Mouse (Mus musculus) left cerebral cortex, adult 18-20 months (tissue): ENCODE data around the gene Zmpste24. TPM values are rescaled to one million over a fixed set of nuclear protein-coding genes. Genes with fewer than 3 reads are reported as not detected.
"Not testable (repeated sequence)": the region's sequence is repeated elsewhere in the genome, so short reads cannot be mapped to it uniquely, and the experiment has no call there.

ENCODE experiments used
- DNase-seq, 2 experiments: peaks; one replicate each; pipeline ENCODE4 v3.0.0; 2021 to 2022; ENCODE audit warnings: low spot score in 2 of 2, mixed read lengths in 1 of 2
- long read RNA-seq, 2 experiments: library from polyadenylated mRNA; stranded (forward); transcript quantifications; one replicate each; pipeline ENCODE4 v2.0.0; 2021
- total RNA-seq, 2 experiments: library from RNA; stranded (reverse); gene quantifications; 2 replicates each; pipeline ENCODE4 v1.2.3; 2021

Zmpste24 gene
- 10 to 100 TPM; 23.1 to 26.2 TPM for total RNA-seq
- long read RNA-seq, experiment 1, transcript Zmpste24-201 (10 exons, 3,429 nt) = major isoform, 40 of 45 reads
- long read RNA-seq, experiment 1, partial matches to known transcripts = 1 of 45 reads
- long read RNA-seq, experiment 1, other reads (novel, unspliced or antisense) = 4 of 45 reads
- long read RNA-seq, experiment 2, transcript Zmpste24-201 (10 exons, 3,429 nt) = major isoform, 13 of 19 reads
- long read RNA-seq, experiment 2, partial matches to known transcripts = 1 of 19 reads
- long read RNA-seq, experiment 2, other reads (novel, unspliced or antisense) = 5 of 19 reads

DNA sequence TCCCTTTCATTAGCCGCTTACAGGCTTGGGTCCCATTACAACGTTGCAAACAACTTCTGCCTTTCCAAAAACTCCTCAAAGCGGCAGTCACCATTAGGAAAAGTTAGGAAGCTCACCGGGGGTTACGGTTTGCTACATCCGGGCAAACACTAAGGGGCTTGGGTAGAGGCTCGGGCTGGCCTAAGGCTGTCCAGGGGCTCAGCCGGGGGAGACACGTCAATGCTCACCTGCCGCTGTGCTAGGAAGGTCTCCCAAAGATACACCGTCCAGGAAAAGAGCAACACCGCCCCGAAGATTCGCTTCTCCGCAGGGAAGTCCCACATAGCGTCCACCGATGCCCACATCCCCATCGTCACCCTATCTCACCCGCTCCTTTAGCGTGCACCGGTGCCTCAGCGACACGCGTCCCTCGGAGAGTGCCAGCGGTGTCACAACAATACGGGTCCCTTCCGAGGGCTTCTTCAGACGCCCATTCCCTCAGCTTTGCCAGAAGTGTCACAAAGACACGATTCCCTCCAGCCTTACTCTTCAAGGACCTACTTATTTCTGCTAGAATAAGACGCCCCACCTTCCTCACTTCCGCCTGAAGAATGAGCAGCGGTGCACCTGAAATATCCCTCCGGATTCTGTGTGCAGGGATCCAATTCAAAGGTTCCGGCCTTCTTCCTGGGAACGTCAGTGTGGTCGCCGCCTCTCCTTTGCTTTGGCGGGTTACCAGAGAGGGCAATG lies at the start of gene Zmpste24:
Gene Zmpste24, minus strand, starts transcription at position 592 of the 729 bp plus-strand sequence.
- DNase-seq = peak; percentile 88 to 90

DNA sequence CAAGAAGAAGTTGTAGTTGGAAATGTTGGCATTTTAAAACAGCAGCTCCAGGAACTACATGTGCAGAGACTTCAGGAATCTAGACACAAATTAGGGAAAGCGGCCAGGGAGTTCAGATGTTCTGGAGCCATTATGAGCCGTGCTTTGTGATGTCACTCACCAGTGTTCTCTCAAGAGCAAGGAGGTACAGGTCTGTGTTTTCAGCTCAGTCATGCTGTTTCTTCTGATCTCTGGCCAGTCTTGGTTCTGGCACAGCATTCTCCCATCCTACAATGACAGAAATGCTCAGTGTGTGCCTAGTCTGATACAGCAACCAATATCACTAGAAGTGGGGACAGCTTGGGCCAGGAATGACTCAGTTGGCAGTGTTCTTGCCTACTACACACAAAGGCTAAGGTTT lies 11.1 kb upstream of the Zmpste24 start, which contains the start of gene Tmco2:
Gene Tmco2, minus strand, starts transcription at position 101 of the 400 bp plus-strand sequence.
- DNase-seq = no peak

DNA sequence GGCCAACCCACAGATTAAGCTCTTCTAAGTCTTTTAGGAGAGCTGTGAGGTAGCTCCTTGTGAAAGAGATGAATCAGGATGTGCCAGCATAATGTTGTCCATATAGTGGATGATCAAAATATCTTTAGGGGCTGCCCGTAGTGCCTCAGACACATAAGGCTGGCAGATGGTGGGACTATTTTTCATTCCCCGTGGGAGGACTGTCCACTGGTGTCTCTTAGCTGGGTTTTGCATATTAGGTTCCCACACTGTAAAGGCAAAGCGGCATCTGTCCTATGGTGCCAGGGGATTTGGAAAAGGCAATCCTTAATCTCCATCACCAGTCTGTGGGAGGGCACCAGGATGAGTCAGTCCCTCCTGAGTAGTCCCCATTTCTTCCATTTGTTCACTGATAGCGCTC lies 5.3 kb upstream of the Zmpste24 start:
- DNase-seq = peak; percentile 70 to 83

DNA sequence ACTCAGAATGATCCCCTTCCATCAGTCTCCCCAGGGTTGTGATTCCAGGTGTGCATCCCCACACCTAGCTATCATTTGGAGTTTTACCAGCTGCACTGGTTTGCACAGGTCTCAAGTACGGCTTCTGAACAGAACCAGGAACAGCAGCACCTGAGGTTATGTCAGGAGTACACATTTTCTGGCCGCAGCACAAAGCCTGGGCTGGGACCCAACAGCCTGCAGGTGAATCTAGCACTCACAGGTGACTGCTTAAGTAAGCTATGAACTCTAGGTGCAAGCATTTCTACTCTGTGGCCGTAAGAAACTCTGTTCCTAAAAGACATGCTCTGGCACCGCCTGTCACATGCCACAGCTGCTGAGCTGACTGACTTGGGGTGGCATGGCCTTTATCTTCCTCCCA lies 7.8 kb downstream of the Zmpste24 start:
- no peak for DNase-seq

DNA sequence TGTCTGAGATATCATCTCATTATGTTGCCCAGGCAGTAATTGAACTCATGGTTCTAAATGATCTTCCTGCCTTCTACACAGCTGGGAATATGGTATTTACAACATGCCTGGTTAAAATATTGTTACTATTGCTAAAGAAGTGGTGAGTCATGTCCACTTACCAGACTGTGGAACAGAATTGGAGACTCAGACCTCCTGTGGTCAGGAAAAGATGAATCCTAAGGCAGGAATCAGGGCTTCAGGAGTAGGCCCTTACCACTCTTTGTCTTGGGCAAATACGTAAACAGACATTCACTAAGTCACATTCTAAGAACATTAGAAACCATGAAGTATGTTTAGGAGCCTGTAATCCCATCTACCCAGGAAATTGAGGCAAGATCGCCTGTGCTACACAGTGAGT lies 9.3 kb downstream of the Zmpste24 start:
- no peak for DNase-seq

DNA sequence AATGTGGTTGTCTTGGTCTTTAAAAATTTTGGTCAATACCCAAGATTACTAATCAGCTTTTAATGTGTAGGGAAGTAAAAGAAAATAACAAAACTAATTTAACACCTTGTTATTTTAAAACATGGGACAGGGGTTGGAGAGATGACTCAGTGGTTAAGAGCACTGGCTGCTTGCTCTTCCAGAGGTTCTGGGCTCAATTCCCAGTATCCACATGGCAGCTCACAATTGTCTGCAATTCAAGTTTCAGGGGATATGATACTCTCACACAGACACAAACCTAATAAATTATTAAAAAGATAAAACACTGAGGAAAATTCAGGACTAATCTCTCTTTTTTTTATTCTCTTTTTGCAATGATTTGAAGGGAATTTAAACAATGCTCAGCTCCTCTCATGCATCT lies 13.5 kb downstream of the Zmpste24 start:
- no peak for DNase-seq

DNA sequence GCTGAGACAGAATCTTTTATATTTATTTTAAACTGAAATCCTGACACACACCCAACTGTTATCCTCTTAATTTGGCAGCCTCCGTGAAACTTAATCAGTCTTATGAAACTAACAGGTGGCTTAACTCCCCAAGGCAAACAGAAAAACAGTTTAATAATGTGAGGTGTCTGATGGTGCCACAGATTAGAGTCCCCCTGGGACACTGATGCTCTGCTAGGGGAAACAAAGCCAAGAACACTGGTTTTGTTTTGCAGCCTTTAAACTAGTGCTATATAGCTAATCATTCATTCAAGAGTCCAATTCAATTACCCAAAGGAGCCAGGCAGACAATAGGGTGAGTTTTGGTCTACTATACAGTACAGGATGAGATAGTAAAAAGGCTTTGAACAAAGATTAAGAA lies 17.6 kb downstream of the Zmpste24 start:
- DNase-seq = no peak

DNA sequence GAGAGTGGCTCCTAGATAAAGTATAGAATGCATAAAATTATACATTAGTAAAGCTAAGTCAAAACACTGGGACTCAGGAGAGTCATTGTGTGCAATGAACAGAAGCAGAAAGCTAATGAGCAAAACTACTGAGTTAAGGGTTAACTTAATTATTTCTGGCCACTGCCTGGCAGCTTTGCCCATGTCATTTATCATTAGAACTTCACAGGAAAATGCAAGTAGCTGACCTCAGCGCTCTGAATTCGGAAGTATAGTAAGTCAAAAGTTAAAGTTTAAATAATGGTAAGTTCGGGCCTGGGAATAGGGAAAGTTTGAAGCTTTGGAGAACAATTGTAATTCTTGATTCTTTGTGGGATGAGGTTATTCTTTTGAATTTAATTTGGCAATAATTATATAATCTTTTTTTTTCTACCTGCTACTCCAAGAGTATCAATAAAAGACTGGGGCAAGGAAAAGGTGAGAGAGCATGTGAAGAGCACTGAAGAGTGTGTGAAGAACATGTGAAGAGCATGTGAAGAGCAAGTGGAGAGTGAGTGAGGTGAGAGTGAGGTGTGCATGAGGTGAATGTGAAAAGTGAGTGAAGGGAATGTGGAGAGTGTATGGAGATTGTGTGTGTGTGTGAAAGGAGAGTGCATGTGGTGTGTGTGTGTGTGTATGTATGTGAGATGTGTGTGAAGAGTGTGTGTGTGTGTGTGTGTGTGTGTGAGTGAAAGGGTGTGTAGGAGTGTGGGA lies 20.0 kb downstream of the Zmpste24 start:
- no peak for DNase-seq

DNA sequence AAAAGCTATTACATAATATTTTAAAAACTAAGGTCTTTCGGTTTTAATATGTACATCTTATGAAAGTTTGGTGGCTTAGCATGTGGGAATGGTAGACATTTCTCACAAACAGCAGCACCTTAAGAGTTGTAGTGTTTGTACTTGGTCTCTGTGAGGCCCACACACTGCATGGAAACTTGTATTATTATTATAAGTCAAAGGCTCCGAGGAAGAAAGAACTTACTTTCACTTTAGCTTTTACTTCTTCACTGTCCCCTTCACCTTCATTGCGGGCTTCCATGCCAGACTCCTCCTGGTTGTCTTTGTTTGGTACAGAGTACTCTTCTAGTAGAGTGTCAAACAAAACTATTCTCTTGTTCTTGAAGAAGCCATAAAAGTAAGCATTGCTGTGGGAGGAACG lies 23.8 kb downstream of the Zmpste24 start:
- DNase-seq = no peak

DNA sequence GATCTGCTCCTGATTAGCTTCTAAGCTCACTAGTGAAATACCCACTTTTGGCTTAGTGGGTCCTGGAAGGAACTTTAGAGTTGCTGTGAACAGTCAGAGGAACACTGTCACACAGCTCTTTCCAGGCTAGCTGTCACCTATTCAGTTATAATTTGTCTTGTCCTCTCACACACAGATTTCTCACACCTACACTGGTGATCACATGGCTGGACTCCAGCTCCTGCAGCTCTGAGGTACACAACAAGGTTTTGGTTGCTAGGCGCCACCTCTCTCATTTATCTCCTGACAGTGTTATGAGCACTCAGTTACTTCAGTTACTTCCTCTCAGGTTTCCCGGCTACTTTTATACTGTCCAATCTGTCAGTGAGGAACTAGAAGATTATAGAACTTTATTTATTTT lies 32.7 kb downstream of the Zmpste24 start:
- DNase-seq = no peak

DNA sequence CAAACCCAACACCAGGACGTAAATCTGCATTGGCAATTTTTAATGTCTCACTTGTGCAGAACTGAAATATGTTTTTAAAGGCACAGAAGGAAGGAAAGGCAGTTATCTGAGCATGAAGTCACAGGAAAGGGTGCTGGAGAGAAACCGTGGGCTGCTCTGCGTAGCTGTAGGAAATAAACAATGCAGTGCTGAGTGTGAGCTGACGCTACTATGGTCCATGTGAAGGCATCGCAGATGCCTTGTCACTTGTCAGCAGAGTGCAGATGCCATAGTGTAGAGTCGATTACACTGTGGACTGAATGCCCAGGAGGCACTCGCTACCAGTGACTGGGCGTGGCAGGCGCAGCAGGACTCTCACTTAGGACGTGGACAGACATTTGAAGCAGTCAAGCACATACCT lies 38.8 kb downstream of the Zmpste24 start:
- not testable (repeated sequence) for DNase-seq

DNA sequence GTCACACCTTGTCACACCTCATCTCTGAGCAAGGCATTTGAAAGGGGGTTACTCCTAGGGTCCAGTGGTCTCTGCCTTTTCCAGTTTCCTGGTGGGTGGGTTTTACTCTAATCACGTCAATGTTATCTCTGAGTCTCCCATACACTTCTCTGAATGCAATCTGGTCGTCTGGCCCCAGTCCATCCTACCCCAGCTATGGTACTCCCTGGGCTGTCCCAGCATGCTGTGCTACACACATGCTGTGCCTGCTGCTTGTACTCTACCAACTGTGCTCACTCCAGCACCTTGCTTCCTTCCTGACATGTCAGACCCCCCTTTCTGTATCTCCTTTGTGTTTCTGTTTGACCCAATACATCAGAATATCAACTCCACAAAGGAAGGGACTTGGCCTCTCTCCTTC lies 41.0 kb downstream of the Zmpste24 start:
- no peak for DNase-seq

DNA sequence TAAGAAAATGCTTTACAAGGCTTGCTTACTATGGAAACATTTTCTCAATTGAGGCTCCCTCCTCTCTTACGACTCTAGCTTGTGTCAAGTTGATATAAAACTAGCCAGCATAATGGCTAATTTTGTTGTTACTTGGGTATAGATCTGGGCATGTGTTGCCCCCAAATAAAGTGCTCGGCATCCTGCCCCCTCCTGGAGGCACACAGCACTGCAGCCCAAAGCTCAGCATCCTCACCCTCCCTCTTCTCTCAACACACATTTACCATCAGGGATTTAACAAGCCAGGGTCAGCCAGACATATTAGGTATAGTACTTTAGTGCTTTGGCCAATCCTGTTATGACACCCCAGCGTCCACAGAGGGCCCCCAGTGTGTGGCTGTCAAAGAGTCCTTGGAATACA lies 41.7 kb downstream of the Zmpste24 start:
- DNase-seq = peak in 1 of 2 experiments; percentile 45

DNA sequence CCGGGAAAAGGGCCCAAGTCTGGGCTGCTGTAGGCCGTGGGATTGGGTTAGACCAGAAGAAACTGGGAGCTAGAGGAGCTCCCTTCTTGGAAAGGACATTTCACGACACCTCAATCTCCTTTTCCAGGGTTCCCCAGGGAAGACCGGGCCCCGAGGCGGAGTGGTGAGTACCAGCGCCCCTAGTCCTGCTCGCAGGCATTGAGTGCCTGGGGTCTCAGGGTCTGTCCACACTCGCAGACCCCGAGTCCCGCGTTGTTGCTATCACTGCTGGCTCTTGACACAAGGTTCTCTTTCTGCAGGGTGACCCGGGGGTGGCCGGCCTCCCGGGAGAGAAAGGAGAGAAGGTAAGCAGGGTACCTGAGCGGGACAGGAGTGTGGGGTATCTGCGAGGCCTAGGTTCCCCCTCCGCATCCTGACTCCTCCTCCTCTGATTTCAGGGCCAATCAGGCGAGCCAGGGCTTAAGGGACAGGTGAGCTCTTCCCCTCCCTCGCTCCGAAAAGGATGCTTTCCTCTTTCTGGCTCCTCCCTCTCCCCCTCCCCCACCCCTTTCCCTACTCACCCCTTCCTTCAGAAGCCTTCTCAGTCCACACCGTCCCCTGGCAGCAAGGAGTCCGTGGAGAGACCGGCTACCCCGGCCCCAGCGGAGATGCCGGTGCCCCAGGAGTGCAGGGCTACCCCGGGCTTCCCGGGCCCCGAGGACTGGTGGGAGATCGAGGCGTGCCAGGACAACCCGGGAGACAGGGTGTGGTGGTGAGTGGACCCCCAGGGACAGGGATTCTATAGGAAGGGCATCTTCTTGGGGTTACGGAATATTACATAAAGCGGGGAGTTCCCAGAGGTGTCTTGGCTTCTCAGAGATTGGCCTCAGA lies 45.4 kb downstream of the Zmpste24 start:
- DNase-seq = peak; percentile 25

DNA sequence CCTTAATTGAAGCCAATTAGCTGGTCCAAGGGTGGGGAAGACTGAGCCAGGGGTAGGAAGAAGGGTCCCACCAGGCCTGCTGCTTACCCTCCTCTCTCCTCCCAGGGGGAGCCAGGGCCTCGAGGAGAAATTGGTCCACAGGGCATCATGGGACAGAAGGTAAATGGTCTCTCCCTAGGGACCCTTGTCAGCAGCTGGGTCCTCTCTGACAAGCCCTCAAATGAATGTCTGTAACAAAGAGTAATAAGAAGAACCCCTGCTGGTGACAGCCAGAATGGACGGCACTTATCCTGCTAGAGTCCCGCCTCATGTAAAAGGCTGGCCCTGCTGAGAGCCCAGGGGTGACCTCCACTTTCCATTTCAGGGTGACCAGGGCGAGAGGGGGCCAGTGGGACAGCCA lies 46.2 kb downstream of the Zmpste24 start:
- DNase-seq = no peak

DNA sequence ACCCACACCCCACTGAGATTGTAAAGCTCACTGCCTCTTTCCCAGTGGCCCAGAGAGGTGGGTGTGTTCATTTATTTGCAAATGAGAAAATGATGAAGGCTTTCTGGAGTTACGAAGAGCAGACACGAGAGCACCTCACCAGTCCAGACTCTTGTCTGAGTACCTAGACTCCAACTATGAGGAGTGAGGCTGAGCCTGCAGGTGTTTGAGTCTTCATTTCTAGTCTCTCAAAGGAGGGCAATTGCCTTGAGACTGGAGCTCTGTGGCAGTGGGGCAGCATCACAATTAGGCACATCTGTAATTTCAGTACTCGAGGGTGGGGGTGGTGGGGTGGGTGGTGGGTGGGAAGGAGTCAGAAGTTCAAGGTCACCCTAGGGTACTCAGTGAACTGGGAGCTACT lies 55.1 kb downstream of the Zmpste24 start:
- no peak for DNase-seq

DNA sequence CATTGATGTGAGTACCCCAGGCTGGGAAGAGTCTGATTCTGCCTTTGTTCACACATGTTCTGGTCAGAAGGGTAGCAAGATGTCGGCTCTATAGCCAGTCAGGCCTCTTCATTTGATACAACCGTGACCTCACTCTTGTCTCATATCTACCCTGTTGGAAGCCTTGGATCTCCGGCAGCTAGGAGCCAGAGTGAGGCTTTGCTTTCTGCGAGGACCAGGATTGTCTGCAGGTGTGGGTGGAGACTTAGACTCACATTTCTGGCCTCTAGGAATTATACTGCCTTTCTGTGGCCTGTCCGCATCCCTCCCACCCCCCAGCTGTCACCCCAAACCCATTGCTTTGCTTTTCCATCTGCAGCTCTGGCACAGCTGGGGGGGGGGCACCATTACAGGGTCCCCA lies 55.6 kb downstream of the Zmpste24 start:
- DNase-seq = no peak

DNA sequence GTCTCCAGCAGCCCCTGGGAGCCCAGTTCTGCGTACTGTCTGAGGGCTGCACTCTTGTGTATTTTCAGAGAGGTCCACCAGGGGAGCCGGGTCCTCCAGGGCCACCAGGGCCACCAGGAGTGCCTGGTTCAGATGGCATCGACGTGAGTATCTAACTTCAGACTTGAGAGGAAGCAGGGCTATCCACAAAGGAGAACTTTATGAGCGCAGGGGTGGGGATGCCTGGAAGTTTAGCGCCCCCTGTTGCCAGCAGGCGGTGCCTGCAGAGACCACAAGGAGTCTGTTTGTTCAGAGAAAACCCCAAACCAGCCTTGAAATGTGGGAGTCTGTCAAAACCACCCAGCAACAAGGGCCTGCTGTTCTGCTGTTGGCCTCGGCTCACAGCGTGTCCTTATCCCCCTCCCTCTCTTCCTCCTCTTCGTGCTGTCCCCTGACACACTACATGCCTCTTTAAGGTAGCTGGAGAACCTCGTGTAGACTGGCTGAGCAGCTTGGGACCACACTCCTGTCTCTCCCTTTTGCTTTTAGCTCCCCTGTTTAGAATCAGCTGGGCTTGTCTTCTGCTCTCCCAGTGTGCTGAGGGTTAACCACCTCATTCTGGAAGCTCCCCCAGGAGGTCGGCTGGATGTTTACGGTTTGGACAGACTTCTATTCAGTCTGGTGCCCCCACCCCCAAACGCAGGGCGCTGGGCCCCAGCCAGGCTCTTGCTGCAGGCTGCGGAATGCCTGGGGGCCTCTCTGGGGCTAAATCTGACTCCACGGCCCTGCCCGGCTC lies 57.0 kb downstream of the Zmpste24 start:
- peak; percentile 45 to 63 for DNase-seq

DNA sequence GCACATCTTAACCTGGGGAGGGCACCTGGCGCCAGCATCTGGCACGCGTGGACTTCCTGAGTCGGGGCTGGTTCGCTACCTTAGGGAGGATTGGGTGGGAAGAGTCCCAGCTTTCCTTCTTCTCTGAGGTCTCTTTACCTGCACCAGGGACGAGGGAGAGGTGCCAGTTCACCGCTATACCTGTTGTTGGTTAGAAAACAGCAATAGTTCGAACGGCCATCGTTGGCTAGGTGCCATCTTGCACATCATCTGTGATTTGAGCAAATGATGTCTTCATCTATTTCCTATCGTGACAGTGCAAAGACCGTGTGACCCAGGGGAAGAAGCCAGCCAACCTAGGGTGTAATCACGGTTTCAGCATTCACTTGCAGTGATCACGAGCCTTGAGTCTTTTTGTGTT lies 57.7 kb downstream of the Zmpste24 start:
- DNase-seq = no peak
